Mouse (Mus musculus) kidney, adult 2 months (tissue): ENCODE measurements around the gene Trdn.

Source experiments
- CTCF ChIP-seq: fragments of 200-500 bp; conservative IDR thresholded peaks from 2 replicates; pipeline ENCODE4 v1.5.1; 2011; ENCODE audit warnings: low read depth, mild to moderate bottlenecking, control low read depth, low read length, moderate library complexity, mixed read lengths; ENCODE audit not compliant: insufficient read depth, insufficient read length
- POLR2A ChIP-seq: fragments of 200-500 bp; IDR thresholded peaks from one replicate; pipeline ENCODE4 v1.6.1; 2011; ENCODE audit warnings: low read depth, low read length, control low read depth

DNA sequence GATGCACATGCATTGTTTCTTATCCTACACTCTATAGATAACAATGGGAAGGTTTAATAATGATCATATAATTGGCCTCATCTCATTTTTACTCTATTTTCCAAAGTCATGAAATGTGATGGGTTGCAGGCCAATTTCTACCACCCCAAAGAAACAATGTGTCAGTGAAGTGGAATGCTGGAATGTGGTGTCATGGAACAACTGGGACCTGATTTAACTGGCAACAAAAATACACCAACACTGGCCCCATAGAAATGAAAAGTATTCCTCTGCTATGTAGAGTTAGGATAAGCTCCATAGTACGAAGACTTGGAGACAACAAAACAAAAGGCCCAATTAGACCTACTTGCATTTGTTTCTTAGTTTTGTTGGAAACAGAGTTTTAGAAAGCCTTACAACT lies 173.6 kb downstream of the Trdn start:
- TF ChIP-seq CTCF = no peak
- TF ChIP-seq POLR2A = no peak
